Mouse (Mus musculus): Measurements from ENCODE around the gene Cacul1.

DNA sequence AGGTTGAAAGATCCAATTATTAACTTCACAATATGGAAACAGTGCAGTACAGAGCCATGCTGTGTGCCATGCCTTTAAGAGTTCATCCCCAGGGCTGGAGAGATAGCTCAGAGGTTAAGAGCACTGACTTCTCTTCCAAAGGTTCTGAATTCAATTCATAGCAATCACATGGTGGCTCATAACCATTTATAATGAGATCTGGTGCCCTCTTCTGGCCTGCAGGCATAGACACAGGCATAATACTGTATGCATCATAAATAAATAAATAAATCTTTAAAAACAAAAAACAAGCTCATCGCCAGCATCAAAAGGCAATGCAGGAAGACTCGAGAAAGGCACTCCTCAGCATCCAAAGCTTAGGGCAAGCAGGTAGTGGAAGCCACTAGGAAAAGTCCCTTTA is 37.5 kb downstream of the Cacul1 start:
- no peak for TF ChIP-seq CTCF (conservative IDR thresholded peaks at IDR 0.05; ENCODE audit: low read length)
- no peak for TF ChIP-seq POU5F1 (IDR thresholded peaks at IDR 0.05; ENCODE audit: borderline replicate concordance, low read length)

Data from E14TG2a.4 (cell line).